Mouse (Mus musculus) ZHBTc4 (cell line): ENCODE data around the gene Mecp2.
A peak's percentile ranks its signal among the peaks of the same experiment; 100 is the strongest.
"Not testable (repeated sequence)": the region's sequence is repeated elsewhere in the genome, so short reads cannot be mapped to it uniquely, and the experiment has no call there.

Experiments used
- DNase-seq: peaks from one replicate; pipeline ENCODE4 v3.0.0-alpha.2; 2011; ENCODE audit warnings: low read depth, low spot score

Mecp2 gene

GRCm38 (mm10) chrX:74135263-74135662 is at the start of gene Mecp2:
Gene Mecp2, minus strand, starts transcription at chrX:74135363.
- DNase-seq: not testable (repeated sequence)

DNA sequence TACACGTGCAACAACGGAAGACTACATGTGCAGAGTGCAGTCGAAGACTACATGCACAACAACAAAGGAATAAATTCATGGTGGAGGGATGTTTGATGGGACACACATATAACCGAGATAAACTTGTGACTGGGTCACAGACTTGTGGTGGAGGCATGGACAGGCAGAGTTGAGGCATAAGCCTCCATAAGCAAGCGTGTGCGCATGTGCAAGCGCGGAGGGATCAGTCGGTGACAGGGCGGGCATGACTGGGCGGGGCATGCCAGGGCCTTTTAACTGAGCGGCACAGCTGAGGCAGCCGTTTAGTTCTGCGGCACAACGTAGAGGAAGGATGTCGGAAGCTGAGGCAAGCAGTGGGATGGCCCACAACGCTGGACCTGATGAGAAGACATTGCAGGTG is 41.8 kb upstream of the Mecp2 start, which contains the start of gene Tktl1:
Gene Tktl1 (plus strand): TSS at position 301 of the 400 bp plus-strand sequence.
- DNase-seq: peak; percentile 29

GRCm38 (mm10) chrX:74167738-74168137 is 32.6 kb upstream of the Mecp2 start, which contains the start of gene Tex28:
Gene Tex28, minus strand, starts transcription at chrX:74167838.
- no peak for DNase-seq

- DNase-seq: no peak
Observed at GRCm38 (mm10) chrX:74127164-74127563, 8.0 kb downstream of the Mecp2 start, which contains the start of gene Opn1mw. Gene Opn1mw, plus strand, starts transcription at chrX:74127464.

DNA sequence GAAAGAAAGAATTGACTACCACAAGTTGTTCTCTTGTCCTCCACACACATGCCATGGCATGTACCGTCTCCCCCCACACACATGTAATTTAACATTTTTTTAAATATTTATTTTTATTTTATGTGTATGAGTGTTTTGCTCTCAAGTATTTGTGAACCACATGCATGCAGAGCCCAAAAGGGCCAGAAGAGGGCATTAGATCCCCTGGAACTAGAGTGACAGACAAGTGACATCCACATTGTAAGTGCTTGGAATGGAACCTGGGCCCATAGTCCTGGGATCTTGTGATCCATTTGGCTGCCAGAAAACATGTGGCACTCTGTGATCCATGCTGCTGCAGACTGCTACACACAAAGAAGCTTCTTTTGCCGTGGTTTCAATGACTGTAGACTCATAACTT is 10.2 kb downstream of the Mecp2 start:
- peak; percentile 54 for DNase-seq

GRCm38 (mm10) chrX:74115511-74115910 is 19.7 kb downstream of the Mecp2 start:
- DNase-seq: peak; percentile 59

- DNase-seq: no peak
Observed at GRCm38 (mm10) chrX:74114036-74114435, 21.1 kb downstream of the Mecp2 start.

DNA sequence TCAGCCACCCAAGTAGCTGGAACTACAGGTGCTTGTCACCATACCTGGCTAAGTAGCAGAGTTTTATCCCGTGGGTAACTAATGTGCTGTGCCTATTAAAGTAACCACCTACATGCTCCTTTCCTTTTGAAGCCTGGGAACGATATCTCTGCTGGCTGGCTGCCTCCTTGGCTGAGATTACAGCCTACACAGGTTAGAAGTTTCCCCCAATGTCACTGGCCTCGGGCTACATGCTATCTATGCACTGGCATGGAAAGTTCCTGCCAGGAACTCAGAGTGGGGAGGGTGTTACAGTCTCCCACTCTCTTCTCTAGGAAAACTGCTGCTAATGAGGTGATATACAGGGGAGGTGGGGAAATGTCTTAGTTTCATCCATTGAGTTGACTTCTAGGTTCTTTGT is 26.4 kb downstream of the Mecp2 start:
- DNase-seq: no peak

DNA sequence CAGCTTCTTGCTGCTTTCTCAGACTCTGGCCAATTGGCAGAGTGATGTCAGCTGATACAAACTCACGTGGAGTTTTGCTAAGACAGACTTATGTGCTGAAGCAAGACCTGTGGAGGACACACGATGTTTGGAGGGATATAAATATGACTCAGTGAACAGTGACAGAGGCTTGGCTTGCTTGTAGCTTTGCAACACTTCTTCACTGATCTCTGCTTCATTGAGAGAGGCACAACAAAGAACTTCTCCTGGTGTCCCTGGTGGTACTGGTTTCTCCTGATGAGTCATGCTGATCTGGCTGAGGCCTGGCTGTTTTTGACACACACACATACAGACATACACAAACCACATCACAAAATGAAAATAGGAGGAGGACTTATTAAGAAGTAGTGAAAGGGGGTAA is 29.2 kb downstream of the Mecp2 start:
- DNase-seq: no peak

DNA sequence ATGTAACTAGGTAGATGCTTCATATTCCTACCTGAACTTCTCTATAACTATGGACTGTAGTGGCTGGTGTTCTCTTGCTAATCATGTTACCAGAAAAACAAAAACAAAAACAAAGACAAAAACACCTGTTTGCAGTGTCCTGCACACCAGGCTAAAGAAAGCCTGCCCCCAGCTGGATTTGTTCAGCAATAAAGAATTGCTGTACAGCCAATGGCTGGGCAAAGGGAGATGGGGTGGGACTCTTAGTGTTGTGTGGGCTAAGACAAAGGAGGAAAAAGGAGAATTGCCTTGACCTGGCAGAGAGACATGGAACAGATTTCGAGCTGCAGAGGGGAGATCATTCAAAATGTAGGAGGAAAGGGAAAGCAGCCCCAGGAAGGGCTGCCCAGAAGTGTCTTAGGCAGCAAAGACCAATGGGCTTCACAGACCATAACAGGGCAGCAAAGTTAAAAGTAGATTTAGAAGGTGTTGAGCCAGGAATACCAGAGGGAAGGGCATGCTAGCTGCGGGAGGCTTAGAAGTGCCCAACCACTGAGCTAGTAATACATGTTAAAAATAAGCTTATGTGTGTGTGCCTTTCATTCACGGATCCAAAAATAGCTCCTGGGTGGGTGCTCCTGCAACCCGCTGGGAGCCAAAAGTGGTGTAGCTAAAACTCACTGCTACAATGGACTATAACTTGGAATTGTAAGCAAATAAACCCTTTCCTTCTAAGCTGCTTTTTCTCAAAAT is 31.5 kb downstream of the Mecp2 start:
- no peak for DNase-seq

DNA sequence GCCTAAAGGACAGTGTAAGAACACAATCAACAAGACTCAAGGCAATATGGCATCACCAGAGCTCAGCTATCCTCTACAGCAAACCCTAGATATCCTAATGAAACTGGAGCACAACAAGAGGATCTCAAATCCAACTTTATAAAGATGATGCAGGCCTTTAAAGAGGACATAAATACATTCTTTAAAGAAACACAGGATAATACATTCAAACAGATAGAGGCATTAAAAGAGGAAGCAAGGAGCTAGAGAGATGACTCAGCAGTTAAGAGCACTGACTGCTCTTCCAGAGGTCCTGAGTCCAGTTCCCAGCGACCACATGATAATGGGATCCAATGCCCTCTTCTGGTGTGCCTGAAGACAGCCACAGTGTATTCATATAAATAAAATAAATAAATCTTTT is 40.0 kb downstream of the Mecp2 start:
- no peak for DNase-seq

GRCm38 (mm10) chrX:74085601-74086038 is 49.5 kb downstream of the Mecp2 start:
- DNase-seq: peak; percentile 99

GRCm38 (mm10) chrX:74084946-74085498 is 50.1 kb downstream of the Mecp2 start:
- DNase-seq: peak; percentile 88

DNA sequence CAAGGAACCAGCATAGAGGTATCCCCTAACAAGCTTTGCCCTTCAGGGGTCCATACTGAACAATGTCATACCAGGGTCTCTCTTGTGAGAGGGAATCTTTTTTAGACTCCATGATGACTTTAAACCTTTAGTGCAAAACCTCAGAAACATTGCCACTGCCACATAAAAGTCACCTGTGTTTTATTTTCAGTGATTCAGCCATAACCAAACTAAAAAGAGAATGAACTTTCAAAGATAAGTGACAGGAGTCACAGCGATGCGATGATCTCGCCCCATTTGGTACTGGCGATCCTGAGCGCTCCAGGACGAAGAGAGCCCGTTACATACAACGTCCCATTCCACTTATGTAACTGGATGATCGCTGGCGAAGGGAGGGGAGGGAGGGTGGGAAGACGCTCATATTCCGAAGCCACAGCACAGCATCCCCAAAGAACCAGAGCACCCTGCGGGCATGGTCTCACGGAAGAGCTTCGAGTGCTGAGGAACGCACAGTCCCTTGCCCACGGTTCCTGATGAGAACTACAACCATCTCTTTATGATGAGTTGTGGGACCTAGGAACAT is 50.8 kb downstream of the Mecp2 start:
- DNase-seq: no peak

- no peak for DNase-seq
Observed at GRCm38 (mm10) chrX:74070794-74071193, 64.4 kb downstream of the Mecp2 start.

GRCm38 (mm10) chrX:74067891-74068290 is 67.3 kb downstream of the Mecp2 start:
- DNase-seq: no peak

DNA sequence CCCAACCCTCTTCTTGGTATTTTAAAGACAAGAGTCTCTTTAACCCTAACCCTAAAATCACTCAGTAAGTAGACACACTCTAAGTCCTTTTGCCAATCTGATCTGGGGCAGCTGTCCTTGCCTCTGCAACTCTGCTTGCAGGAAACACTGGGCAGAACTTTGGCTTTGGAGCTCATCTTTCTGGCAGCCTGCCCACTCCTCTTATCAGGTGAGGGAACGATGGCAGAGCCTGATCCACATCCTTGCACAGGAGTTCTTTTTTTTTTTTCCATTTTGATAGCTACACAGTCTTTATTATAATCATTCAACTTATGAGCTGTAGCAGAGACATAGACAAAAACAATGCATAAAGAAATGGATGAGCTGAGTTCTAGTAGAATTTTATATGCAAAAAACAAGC is 90.1 kb downstream of the Mecp2 start:
- DNase-seq: no peak

DNA sequence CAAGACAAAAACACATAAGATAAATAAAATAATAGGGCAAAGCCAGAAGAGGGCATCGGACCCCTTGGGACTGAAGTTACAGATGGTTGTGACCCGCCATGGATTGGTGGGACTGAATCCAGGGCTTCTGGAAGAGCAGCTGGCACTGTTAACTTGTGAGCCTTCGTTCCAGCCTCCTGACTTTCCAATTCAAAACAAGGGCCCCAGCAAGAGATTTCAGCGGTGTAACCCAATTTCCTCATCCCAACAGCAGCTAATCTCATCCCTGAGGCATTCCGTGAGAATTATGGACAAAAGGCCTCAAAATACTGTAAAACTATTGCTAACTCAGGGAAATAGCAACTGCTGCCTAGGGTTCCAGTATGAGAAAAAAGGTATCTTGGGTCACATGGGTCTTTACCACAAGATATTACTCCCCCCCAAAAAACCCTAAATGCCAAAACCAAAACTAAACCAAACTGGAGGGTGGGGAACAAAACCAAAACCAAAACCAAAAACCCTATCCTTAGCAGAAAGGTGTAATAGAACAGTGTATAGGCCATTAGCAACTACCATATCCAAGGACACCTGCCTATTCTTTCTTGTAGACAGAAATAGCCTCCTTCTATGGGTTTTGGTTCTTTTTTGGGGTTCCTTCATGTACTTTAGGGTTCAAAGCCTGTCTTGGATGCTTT is 97.3 kb downstream of the Mecp2 start:
- no peak for DNase-seq

GRCm38 (mm10) chrX:74030000-74030399 is 105.2 kb downstream of the Mecp2 start:
- DNase-seq: no peak

DNA sequence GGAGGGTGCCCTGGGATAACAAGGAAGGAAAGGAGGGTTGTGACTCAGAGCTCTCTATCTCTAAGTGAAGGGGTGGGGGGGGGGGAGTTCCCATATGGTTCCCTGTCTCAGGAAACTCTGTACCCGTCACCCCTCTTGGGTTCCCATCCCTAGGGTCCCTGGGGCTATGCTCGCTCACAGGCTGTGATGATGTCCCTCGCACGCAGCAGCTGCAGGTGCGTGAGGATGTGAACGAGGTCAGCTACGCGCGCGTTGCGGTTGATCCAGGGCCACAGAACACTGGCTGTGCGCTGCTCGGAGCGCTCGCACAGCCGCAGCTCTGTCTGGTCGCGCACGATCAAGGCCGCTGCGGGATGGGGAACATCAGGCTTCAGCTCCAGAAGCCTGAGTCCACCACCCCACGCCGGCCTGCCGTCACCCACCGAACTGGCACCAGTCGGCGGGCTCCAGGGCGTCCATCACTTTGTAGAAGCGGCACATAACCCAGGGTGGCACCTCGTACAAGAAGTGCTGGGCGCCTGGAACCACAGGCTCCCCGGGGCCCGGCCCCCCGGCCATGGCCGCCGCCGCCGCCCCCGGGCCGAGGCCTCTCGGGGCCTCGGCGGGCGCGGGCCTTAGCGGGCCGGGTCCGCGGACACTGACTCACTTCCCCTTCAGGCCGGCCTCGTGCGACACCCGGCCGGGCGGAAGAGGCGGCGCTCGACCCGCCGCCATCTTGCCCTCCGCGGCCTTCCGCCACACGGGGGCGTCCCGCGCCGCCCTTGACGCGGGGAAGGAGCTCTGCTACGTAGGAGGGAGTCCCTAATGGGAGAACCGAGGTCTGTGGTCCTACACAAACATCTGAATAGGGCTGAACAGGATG is 111.7 kb downstream of the Mecp2 start, which contains the start of gene Irak1:
Gene Irak1 (minus strand): TSS at position 731 of the 862 bp plus-strand sequence.
- DNase-seq: peak; percentile 83

GRCm38 (mm10) chrX:74022795-74023187 is 112.4 kb downstream of the Mecp2 start:
- no peak for DNase-seq
